ENCODE assay signal across 20 mouse cellular contexts in genomic region chr2:145011221-145011620, GRCm38 (mm10).
"Had no signal": no experiment of that assay in that cellular context is flagged by ENCODE, and none has a peak within 500 bp of the region (broad histone marks: within the 10 kb centered on the region; RNA-seq: fewer than 3 reads in every experiment).

No protein-coding gene starts in this region.

- H3K4me2 ChIP-seq: limb, embryonic 12.5 days; liver, embryonic 13.5 days; lung, embryonic 15.5 days; midbrain, embryonic 11.5 days; neural tube, embryonic 13.5 days; stomach, embryonic 15.5 days had no signal

- H3K4me1 ChIP-seq: limb, embryonic 12.5 days; liver, embryonic 13.5 days; lung, embryonic 15.5 days; neural tube, embryonic 13.5 days; stomach, embryonic 15.5 days had no signal

- H3K27me3 ChIP-seq: limb, embryonic 12.5 days; liver, embryonic 13.5 days; lung, embryonic 15.5 days; neural tube, embryonic 13.5 days; stomach, embryonic 15.5 days had no signal

- ATAC-seq: liver, postnatal 0 days; midbrain, embryonic 16.5 days had no signal

- H3K9me3 ChIP-seq: limb, embryonic 12.5 days; liver, embryonic 13.5 days; lung, embryonic 15.5 days; megakaryocyte, embryonic 14.5 days; neural tube, embryonic 13.5 days; stomach, embryonic 15.5 days had no signal

- H3K4me3 ChIP-seq: layer of hippocampus, adult 2 months; left cerebral cortex, adult 2 months; limb, embryonic 12.5 days; liver, embryonic 13.5 days; lung, embryonic 15.5 days; megakaryocyte, embryonic 14.5 days; neural tube, embryonic 13.5 days; stomach, embryonic 15.5 days had no signal

- DNase-seq: kidney, postnatal 10 days; kidney, postnatal 4 days; liver; liver, embryonic 13.5 days; liver, postnatal 0 days; lung, postnatal 14 days; retina, postnatal 1 day; right cerebral cortex, postnatal 14 days; thymus, adult 2 months; thymus, postnatal 36 days had no signal

- H3K36me3 ChIP-seq: limb, embryonic 12.5 days; liver, embryonic 13.5 days; lung, embryonic 15.5 days; neural tube, embryonic 13.5 days; stomach, embryonic 15.5 days had no signal

- H3K9ac ChIP-seq: limb, embryonic 12.5 days; liver, embryonic 13.5 days; liver, postnatal 0 days; lung, embryonic 15.5 days; neural tube, embryonic 13.5 days; stomach, embryonic 15.5 days had no signal

- H3K27ac ChIP-seq: layer of hippocampus, adult 2 months; left cerebral cortex, adult 2 months; limb, embryonic 12.5 days; liver, embryonic 13.5 days; lung, embryonic 15.5 days; macrophage; neural tube, embryonic 13.5 days; stomach, embryonic 15.5 days had no signal
